Mouse (Mus musculus): ENCODE data around the gene Atg4a-ps.

- TF ChIP-seq TAL1 (IDR thresholded peaks at IDR 0.05; ENCODE audit: low read length) (no peak), GATA1 (IDR thresholded peaks at IDR 0.05; ENCODE audit: low read length) (no peak)
Observed at GRCm38 (mm10) chr3:103616981-103617380, 28.9 kb downstream of the Atg4a-ps start.

All from erythroblast, embryonic 14.5 days (primary cell).